Mouse (Mus musculus): ENCODE results near the gene Zfp385a.

Gene Zfp385a

DNA sequence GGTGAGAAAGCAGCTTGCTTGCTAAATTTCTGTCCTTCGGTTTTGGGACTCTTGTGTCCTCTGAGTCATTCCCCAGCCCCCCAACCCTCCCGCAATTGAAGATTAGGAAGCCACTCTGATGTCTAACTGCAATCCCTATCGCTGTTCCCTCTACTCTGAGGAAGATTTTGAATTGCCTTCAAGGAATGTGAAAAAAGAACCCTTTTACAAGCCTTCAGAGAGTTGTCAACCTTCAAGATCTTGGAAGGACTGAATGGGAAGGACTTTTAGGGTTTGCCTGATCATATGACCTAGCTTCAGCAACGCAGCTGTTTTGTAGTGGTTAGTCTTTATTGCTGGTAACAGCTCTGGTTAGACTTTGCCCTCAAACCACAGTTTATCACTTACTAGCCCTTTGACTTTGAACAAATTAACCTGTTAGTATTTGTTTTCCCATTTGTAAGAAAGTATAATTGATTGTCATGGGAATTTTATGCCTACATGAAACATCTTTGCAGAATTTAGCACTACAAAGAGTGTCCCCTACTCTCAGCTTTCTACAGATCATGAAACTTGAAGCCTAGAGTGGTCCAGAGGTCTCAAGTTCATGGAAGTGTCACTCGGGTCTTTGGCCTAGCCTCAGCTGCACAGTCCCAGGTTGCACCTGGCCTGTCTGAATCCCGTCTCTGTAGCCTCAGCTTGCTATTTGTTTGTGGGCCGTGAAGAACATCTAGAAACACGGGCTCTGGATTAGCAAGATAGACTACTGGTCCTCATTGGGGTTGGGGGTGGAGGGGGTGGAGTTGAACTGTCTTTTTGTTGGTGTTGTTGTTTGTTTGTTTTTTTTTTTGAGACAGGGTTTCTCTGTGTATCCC is 33.9 kb downstream of the Zfp385a start:
- DNase-seq: peak; percentile 81

- peak; percentile 100 for DNase-seq
These were observed 34.7 kb downstream of the Zfp385a start for GRCm38 (mm10) chr15:103305070-103305678.

DNA sequence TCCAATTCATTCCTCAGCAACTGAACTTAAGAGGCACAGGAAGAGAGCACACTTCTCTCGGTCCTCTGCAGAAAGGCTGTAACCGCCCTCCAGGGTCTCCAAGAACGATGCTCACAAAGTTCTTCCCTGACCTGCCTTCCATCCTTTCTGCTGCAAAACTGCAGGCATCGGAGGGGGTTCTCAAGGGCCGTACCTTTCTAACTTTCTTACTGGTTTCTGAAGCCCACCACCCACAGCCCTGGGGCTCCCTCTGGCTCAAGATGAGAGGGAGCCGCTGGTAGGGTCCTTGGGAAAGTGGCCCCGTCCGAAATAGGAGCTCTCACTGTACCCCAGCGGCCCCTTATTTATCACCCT is 35.3 kb downstream of the Zfp385a start:
- no peak for DNase-seq

GRCm38 (mm10) chr15:103303916-103304615 is 35.8 kb downstream of the Zfp385a start:
- DNase-seq: peak; percentile 90

GRCm38 (mm10) chr15:103302341-103303021 is 37.4 kb downstream of the Zfp385a start:
- DNase-seq: no peak

DNA sequence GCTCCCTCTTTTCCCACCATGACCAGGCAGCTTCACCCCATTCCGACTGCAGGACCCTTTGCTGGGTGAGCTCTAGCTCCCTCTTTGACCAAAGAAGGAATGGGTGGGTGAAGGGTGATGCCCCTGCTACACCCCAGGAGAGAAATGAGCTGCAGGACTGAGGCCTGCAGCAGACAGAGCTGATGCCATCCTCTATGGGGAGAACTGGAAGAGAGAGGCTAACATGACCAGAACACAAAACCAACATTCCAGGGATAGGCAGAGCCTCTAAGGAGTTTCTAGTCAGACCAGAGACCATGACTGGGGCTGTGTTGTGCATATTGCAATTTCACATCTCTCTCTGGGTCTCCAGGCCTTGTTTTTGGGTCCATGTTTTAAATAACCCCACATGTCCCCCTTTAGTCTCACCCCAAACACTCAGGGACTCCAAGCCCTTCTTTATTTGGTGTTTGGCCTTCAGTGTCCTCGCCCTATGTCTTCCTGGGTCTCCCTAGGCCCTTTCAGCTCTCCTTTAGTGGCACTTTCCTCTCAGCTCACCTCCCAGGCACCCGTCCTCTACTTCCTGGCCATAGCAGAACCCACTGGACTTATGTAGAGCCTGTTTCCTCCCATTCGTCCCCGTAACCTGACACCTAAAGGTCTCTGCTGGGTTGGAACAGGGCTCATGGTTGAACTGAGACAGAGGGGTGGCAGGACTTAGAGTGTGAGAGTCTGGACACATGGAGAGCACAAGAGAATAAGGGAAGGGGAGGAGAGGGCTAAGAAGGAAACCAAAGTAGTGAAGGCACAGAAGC is 38.1 kb downstream of the Zfp385a start:
- DNase-seq: peak; percentile 89

- peak; percentile 94 for DNase-seq
These were observed 38.8 kb downstream of the Zfp385a start for GRCm38 (mm10) chr15:103301046-103301445.

DNA sequence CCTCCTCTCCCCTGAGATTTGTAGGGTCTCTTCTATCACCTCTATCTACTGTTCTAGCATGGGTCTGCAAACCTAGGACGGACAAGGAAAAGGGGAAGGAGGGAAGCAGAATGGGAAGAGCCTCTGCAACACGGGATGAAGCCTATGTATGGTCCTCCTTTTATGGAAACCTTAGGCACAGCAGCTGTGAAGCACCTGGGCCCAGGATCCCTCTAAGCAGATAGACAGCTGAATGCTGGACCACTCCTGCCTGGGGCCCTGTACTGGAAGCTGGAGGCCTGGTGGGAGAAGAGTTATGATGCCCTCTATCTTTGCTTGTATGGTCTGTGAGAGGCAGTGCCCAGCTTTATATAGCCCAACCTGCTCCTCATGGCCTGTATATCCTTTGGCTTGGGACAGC is 39.3 kb downstream of the Zfp385a start:
- no peak for DNase-seq

DNA sequence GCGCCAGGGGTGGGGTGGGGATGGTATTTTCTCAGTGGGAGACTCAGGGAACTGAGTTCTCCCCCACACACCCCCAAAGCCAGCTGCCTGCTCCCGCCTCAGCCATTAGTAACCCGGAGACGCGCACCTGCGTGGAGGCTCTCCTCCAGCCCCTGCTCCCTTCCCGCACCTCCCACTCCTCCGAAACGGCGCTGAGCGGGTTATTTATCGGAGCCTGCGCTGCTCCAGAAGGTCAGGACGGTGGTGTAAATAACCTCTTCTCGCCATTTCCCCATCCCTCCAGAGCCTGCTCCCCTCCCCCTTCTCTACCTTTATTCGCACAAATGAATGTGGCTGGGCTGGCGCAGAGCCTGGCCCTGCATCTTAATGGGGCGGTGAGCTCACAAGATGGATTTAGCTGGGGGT is 39.8 kb downstream of the Zfp385a start:
- no peak for DNase-seq

- peak; percentile 89 for DNase-seq
These were observed 40.2 kb downstream of the Zfp385a start for GRCm38 (mm10) chr15:103299644-103300043.

DNA sequence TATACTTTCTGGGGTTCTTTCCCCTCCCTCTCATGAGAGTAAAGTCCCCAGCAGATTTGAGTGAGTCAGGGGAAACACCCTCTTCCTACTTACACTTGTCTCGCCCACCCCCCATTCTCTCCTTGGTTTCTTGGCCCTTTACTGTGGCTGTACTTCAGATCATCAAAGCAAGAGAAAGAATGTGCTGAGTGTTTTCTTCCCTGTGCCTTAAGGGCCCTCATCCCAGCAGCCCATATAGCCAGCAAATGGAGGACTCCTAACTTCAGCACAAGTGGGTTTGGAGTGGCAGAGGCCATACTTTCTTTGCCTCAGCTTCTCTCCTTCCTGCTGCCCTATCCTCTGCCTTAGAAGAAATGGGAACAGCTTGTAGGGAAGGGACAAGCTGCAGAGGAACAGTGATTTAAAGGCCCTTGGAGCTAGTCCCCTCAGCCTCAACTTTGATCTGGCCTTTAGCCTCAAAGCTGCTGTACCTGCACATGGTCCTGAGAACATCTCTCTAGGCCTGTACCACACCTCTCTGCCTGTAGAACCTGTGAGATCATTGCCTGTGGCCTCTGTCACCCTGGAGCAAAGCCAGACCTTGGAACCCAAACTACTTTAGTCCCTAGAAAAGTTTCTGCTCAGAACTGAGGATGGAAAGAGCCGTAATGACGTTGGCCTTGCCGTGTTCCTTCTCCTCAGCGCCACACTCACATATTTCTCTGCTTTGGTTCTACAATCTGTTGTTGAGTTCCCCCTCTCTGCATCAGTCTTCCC is 40.9 kb downstream of the Zfp385a start:
- peak; percentile 86 for DNase-seq

- DNase-seq: no peak
These were observed 41.9 kb downstream of the Zfp385a start for GRCm38 (mm10) chr15:103298026-103298425.

DNA sequence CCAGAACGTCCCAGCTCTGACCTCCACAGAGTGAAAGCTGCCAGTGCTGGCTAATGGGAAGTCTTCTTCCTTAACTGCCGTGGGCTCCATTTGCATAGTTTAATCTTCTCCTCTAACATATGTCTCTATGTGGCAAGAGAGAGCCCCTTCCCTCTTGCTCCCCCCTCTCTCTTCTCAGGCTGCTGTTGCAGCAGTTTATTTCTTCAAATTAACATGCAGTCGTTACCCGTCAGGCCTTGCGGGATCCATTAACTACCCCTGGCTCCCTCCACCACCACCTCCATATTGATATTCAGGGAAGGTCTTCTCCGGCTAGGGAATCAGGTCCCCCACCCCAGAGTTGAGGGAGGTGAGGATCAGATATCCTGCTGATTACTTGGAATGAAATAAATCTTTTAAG is 42.6 kb downstream of the Zfp385a start:
- DNase-seq: no peak

DNA sequence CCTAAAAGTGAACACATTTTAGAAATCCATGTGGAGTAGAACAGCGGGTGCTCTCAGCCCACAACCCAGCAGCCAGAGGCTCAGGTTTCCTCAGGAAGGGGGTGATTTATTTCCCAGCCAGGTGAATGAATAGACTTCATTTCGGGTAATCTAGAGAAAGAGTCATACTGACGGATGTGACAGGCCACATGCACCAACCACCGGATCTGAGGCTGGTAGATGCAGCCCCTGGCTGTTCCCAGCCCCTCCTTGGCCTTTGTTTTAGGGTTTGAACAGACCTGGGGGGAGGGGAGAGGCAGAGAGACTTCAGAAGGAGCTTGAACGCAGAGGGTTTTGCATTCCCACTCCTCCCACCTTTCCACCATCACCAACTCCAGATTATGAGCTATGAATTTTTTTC is 44.0 kb downstream of the Zfp385a start:
- no peak for DNase-seq

- DNase-seq: no peak
These were observed 45.2 kb downstream of the Zfp385a start for GRCm38 (mm10) chr15:103294649-103295048.

DNA sequence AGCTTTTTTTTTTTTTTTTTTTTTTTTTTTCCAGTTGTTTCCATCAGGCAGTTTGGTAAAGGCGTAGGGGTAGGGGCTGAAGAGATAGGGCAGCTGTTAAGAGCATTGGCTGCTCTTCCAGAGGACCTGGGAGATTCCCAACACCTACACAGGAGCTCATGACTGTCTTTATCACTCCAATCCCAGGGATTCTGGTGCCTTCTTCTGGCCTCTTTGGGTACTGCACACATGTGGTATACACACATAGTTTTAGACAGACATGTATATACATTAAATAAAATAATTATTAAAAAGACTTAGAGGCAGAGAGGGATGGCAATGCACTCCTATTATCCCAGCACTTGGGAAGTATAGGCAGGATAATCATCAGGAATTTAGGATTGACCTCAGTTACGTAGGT is 46.5 kb downstream of the Zfp385a start:
- no peak for DNase-seq

GRCm38 (mm10) chr15:103292673-103293345 is 47.1 kb downstream of the Zfp385a start:
- DNase-seq: no peak

- no peak for DNase-seq
These were observed 49.0 kb downstream of the Zfp385a start for GRCm38 (mm10) chr15:103290843-103291242.

- DNase-seq: peak; percentile 83
These were observed 49.5 kb downstream of the Zfp385a start for GRCm38 (mm10) chr15:103290417-103290816.

- DNase-seq: no peak
These were observed 50.3 kb downstream of the Zfp385a start for GRCm38 (mm10) chr15:103289600-103289999.
